Mouse (Mus musculus): Measurements from ENCODE around the gene Rab1a. TPM values are rescaled to one million over a fixed set of nuclear protein-coding genes. Genes with fewer than 3 reads are reported as not detected.
A peak's percentile ranks its signal among the peaks of the same experiment; 100 is the strongest.

The Rab1a gene
- polyA plus RNA-seq, 1 experiment from 2014 or later: 241 TPM

GRCm38 (mm10) chr11:20229311-20229710, 28.1 kb downstream of the Rab1a start:
- Histone ChIP-seq H3K9ac (replicated peaks; ENCODE audit: low read depth, low read length) (no peak overlapping the region), H3K36me3 (ENCODE audit: control insufficient read depth, insufficient read depth, low read length) (peaks cover 48% of the 10 kb centered on the region), H3K27me3 (ENCODE audit: control insufficient read depth, insufficient read depth, low read length) (no peaks in the 10 kb centered on the region), H3K9me3 (ENCODE audit: control insufficient read depth, low read depth, low read length) (no peaks in the 10 kb centered on the region), H3K4me3 (ENCODE audit: low read depth, low read length) (no peak overlapping the region), H3K4me2 (replicated peaks; ENCODE audit: low read depth, low read length) (no peak overlapping the region), H3K27ac (ENCODE audit: low read length) (no peak overlapping the region), H3K4me1 (ENCODE audit: control insufficient read depth, insufficient read depth, low read length) (no peaks in the 10 kb centered on the region)
- WGBS: 87% methylated on average over 4 of the region's 4 CpGs
- ATAC-seq (ENCODE audit: insufficient number of reproducible peaks, insufficient read depth, low FRiP score, low read depth): no peak

DNA sequence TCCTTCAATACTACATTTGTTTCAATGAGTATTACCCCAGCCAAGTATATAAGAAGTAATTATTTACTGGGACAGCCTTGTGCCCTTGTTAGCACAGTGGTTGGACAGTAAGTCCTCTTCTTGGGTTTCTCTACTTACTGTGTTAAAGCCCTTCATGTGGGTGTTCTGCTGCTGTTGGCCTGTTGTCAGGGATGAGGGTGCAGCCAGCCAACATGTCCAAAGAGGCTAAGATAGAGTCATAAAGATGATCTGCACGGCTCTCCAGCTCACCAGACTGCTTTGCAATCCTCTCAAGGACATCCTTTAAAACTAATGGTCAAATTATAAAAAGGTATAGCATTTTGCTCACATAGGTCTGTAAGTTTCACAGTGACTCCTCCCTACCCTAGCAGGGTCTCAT, 29.1 kb downstream of the Rab1a start:
- no peaks in the 10 kb centered on the region for H3K27me3 ChIP-seq (ENCODE audit: control insufficient read depth, insufficient read depth, low read length)
- no peak overlapping the region for H3K27ac ChIP-seq (ENCODE audit: low read length)
- H3K36me3 ChIP-seq (ENCODE audit: control insufficient read depth, insufficient read depth, low read length): peaks cover 52% of the 10 kb centered on the region
- WGBS: 90% methylated on average over 1 of the region's 1 CpGs
- no peak overlapping the region for H3K9ac ChIP-seq (replicated peaks; ENCODE audit: low read depth, low read length)
- H3K9me3 ChIP-seq (ENCODE audit: control insufficient read depth, low read depth, low read length): no peaks in the 10 kb centered on the region
- no peak for ATAC-seq (ENCODE audit: insufficient number of reproducible peaks, insufficient read depth, low FRiP score, low read depth)
- H3K4me3 ChIP-seq (ENCODE audit: low read depth, low read length): no peak overlapping the region
- no peaks in the 10 kb centered on the region for H3K4me1 ChIP-seq (ENCODE audit: control insufficient read depth, insufficient read depth, low read length)
- no peak overlapping the region for H3K4me2 ChIP-seq (replicated peaks; ENCODE audit: low read depth, low read length)

- peaks cover 45% of the 10 kb centered on the region for H3K36me3 ChIP-seq (ENCODE audit: control insufficient read depth, insufficient read depth, low read length)
- no peaks in the 10 kb centered on the region for H3K27me3 ChIP-seq (ENCODE audit: control insufficient read depth, insufficient read depth, low read length)
- 70% methylated on average over 8 of the region's 8 CpGs for WGBS
- H3K4me2 ChIP-seq (replicated peaks; ENCODE audit: low read depth, low read length): no peak overlapping the region
- peak; percentile 61; the same call in 1 of the 2 replicates for ATAC-seq (ENCODE audit: insufficient number of reproducible peaks, insufficient read depth, low FRiP score, low read depth)
- peak overlapping the region; percentile 70; the same call in 1 of the 2 replicates for H3K27ac ChIP-seq (ENCODE audit: low read length)
- no peaks in the 10 kb centered on the region for H3K9me3 ChIP-seq (ENCODE audit: control insufficient read depth, low read depth, low read length)
- no peak overlapping the region for H3K9ac ChIP-seq (replicated peaks; ENCODE audit: low read depth, low read length)
- no peaks in the 10 kb centered on the region for H3K4me1 ChIP-seq (ENCODE audit: control insufficient read depth, insufficient read depth, low read length)
- no peak overlapping the region for H3K4me3 ChIP-seq (ENCODE audit: low read depth, low read length)
Measured at GRCm38 (mm10) chr11:20231128-20231878, 30.1 kb downstream of the Rab1a start.

- H3K36me3 ChIP-seq (ENCODE audit: control insufficient read depth, insufficient read depth, low read length): peaks cover 54% of the 10 kb centered on the region
- WGBS: 72% methylated on average over 5 of the region's 5 CpGs
Measured at GRCm38 (mm10) chr11:20232016-20232755, 31.0 kb downstream of the Rab1a start.

GRCm38 (mm10) chr11:20234233-20234632, 33.0 kb downstream of the Rab1a start:
- 66% methylated on average over 3 of the region's 3 CpGs for WGBS
- no peaks in the 10 kb centered on the region for H3K27me3 ChIP-seq (ENCODE audit: control insufficient read depth, insufficient read depth, low read length)
- no peak overlapping the region for H3K4me3 ChIP-seq (ENCODE audit: low read depth, low read length)
- H3K9ac ChIP-seq (replicated peaks; ENCODE audit: low read depth, low read length): no peak overlapping the region
- ATAC-seq (ENCODE audit: insufficient number of reproducible peaks, insufficient read depth, low FRiP score, low read depth): no peak
- peaks cover 64% of the 10 kb centered on the region for H3K36me3 ChIP-seq (ENCODE audit: control insufficient read depth, insufficient read depth, low read length)
- no peak overlapping the region for H3K4me2 ChIP-seq (replicated peaks; ENCODE audit: low read depth, low read length)
- H3K4me1 ChIP-seq (ENCODE audit: control insufficient read depth, insufficient read depth, low read length): no peaks in the 10 kb centered on the region
- no peak overlapping the region for H3K27ac ChIP-seq (ENCODE audit: low read length)
- no peaks in the 10 kb centered on the region for H3K9me3 ChIP-seq (ENCODE audit: control insufficient read depth, low read depth, low read length)

More at GRCm38 (mm10) chr11:20232016-20232755, 31.0 kb downstream of the Rab1a start:
- Histone ChIP-seq H3K4me3 (ENCODE audit: low read depth, low read length) (no peak overlapping the region), H3K27me3 (ENCODE audit: control insufficient read depth, insufficient read depth, low read length) (no peaks in the 10 kb centered on the region), H3K27ac (ENCODE audit: low read length) (peak overlapping the region; percentile 18; the same call in 1 of the 2 replicates), H3K4me1 (ENCODE audit: control insufficient read depth, insufficient read depth, low read length) (no peaks in the 10 kb centered on the region), H3K4me2 (replicated peaks; ENCODE audit: low read depth, low read length) (no peak overlapping the region), H3K9me3 (ENCODE audit: control insufficient read depth, low read depth, low read length) (no peaks in the 10 kb centered on the region), H3K9ac (replicated peaks; ENCODE audit: low read depth, low read length) (no peak overlapping the region)
- no peak for ATAC-seq (ENCODE audit: insufficient number of reproducible peaks, insufficient read depth, low FRiP score, low read depth)

GRCm38 (mm10) chr11:20237018-20237417, 35.8 kb downstream of the Rab1a start:
- Histone ChIP-seq H3K9me3 (ENCODE audit: control insufficient read depth, low read depth, low read length) (no peaks in the 10 kb centered on the region), H3K4me2 (replicated peaks; ENCODE audit: low read depth, low read length) (no peak overlapping the region), H3K9ac (replicated peaks; ENCODE audit: low read depth, low read length) (no peak overlapping the region), H3K27ac (ENCODE audit: low read length) (no peak overlapping the region), H3K27me3 (ENCODE audit: control insufficient read depth, insufficient read depth, low read length) (no peaks in the 10 kb centered on the region), H3K4me3 (ENCODE audit: low read depth, low read length) (no peak overlapping the region), H3K36me3 (ENCODE audit: control insufficient read depth, insufficient read depth, low read length) (peaks cover 61% of the 10 kb centered on the region), H3K4me1 (ENCODE audit: control insufficient read depth, insufficient read depth, low read length) (no peaks in the 10 kb centered on the region)
- no peak for ATAC-seq (ENCODE audit: insufficient number of reproducible peaks, insufficient read depth, low FRiP score, low read depth)
- WGBS: 85% methylated on average over 7 of the region's 7 CpGs

- ATAC-seq (ENCODE audit: insufficient number of reproducible peaks, insufficient read depth, low FRiP score, low read depth): no peak
- WGBS: 90% methylated on average over 3 of the region's 3 CpGs
Measured at GRCm38 (mm10) chr11:20237976-20238375, 36.7 kb downstream of the Rab1a start.

DNA sequence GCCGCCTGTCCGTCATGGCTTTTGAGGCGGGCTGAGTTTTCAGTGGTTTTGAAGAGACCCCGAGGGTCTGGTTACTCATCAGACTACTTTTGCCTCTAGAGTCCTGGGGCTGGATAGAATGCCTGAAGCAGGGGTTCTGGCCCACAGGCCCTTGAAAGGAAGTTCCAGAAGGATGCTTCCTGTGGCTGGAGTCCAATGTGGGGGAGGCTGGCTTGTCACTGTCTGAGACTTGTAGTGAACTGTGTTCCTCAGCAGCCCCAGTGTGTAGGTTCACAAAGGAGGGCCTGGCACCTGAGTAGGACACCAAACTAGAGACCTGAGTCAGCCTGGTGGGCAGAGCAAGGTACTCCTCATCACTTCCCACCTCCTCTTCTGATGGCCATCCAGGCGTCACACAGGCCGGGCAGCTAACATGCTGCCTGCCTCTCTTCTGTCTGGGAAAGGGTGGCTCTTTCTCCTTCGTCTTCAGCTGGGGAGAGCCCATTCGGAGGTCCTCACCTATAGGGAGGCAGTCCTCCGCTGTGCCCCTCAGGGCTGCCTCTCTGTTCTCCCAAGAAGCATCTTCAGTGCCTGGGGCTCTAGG, 38.1 kb downstream of the Rab1a start:
- Histone ChIP-seq H3K4me1 (ENCODE audit: control insufficient read depth, insufficient read depth, low read length) (0 out of 2 replicates have a peak, but pooled peaks cover 5% of the 10 kb centered on the region), H3K9me3 (ENCODE audit: control insufficient read depth, low read depth, low read length) (no peaks in the 10 kb centered on the region)

More at GRCm38 (mm10) chr11:20237976-20238375, 36.7 kb downstream of the Rab1a start:
- H3K27me3 ChIP-seq (ENCODE audit: control insufficient read depth, insufficient read depth, low read length): no peaks in the 10 kb centered on the region
- peaks cover 61% of the 10 kb centered on the region for H3K36me3 ChIP-seq (ENCODE audit: control insufficient read depth, insufficient read depth, low read length)
- H3K9ac ChIP-seq (replicated peaks; ENCODE audit: low read depth, low read length): no peak overlapping the region
- no peak overlapping the region for H3K4me2 ChIP-seq (replicated peaks; ENCODE audit: low read depth, low read length)
- H3K4me3 ChIP-seq (ENCODE audit: low read depth, low read length): no peak overlapping the region
- H3K27ac ChIP-seq (ENCODE audit: low read length): no peak overlapping the region
- no peaks in the 10 kb centered on the region for H3K4me1 ChIP-seq (ENCODE audit: control insufficient read depth, insufficient read depth, low read length)
- H3K9me3 ChIP-seq (ENCODE audit: control insufficient read depth, low read depth, low read length): no peaks in the 10 kb centered on the region

More for the DNA sequence above, 38.1 kb downstream of the Rab1a start:
- Histone ChIP-seq H3K4me3 (ENCODE audit: low read depth, low read length) (no peak overlapping the region), H3K36me3 (ENCODE audit: control insufficient read depth, insufficient read depth, low read length) (peaks cover 55% of the 10 kb centered on the region), H3K4me2 (replicated peaks; ENCODE audit: low read depth, low read length) (no peak overlapping the region), H3K9ac (replicated peaks; ENCODE audit: low read depth, low read length) (no peak overlapping the region), H3K27me3 (ENCODE audit: control insufficient read depth, insufficient read depth, low read length) (no peaks in the 10 kb centered on the region), H3K27ac (ENCODE audit: low read length) (no peak overlapping the region)
- 92% methylated on average over 9 of the region's 9 CpGs for WGBS
- no peak for ATAC-seq (ENCODE audit: insufficient number of reproducible peaks, insufficient read depth, low FRiP score, low read depth)

Measured in stomach, embryonic 14.5 days (tissue).